Mouse (Mus musculus) R1 (cell line): ENCODE measurements at regions not wholly inside any gene's neighbourhood (a gene's known extent, or its start where the extent isn't known, plus 50 kb on each side); places are given as distances from the start of the nearest gene placed in this dataset.
"Not testable (repeated sequence)": the region's sequence is repeated elsewhere in the genome, so short reads cannot be mapped to it uniquely, and the experiment has no call there.

ENCODE experiments used
- DNase-seq: peaks from one replicate; pipeline ENCODE4 v3.0.0-alpha.2; 2018; ENCODE audit warnings: low read depth, low spot score

GRCm38 (mm10) chr1:105900158-105900557, 90.0 kb upstream of the Zcchc2 start:
- DNase-seq = no peak

GRCm38 (mm10) chr1:105900920-105901319, 89.3 kb upstream of the Zcchc2 start:
- no peak for DNase-seq

- DNase-seq = peak; percentile 20
These were observed 86.7 kb upstream of the Zcchc2 start for GRCm38 (mm10) chr1:105903286-105904115.

- DNase-seq = peak; percentile 70
These were observed 85.5 kb upstream of the Zcchc2 start for GRCm38 (mm10) chr1:105904737-105905136.

GRCm38 (mm10) chr1:105905785-105906426, 84.3 kb upstream of the Zcchc2 start:
- DNase-seq = no peak

- no peak for DNase-seq
These were observed 83.8 kb upstream of the Zcchc2 start for GRCm38 (mm10) chr1:105906427-105906798.

GRCm38 (mm10) chr1:105908029-105908876, 82.0 kb upstream of the Zcchc2 start:
- peak; percentile 58 for DNase-seq

GRCm38 (mm10) chr1:105909121-105909520, 81.1 kb upstream of the Zcchc2 start:
- no peak for DNase-seq

- no peak for DNase-seq
These were observed 78.5 kb upstream of the Zcchc2 start for GRCm38 (mm10) chr1:105911714-105912113.

GRCm38 (mm10) chr1:105921842-105922241, 68.4 kb upstream of the Zcchc2 start:
- no peak for DNase-seq

GRCm38 (mm10) chr1:105922586-105922985, 67.6 kb upstream of the Zcchc2 start:
- no peak for DNase-seq

- DNase-seq = peak; percentile 14
These were observed 67.2 kb upstream of the Zcchc2 start for GRCm38 (mm10) chr1:105923001-105923400.

- no peak for DNase-seq
These were observed 64.4 kb upstream of the Zcchc2 start for GRCm38 (mm10) chr1:105925617-105926370.

- DNase-seq = no peak
These were observed 63.3 kb upstream of the Zcchc2 start for GRCm38 (mm10) chr1:105926871-105927270.

- no peak for DNase-seq
These were observed 59.4 kb upstream of the Zcchc2 start for GRCm38 (mm10) chr1:105930841-105931240.

- DNase-seq = not testable (repeated sequence)
These were observed 56.0 kb upstream of the Zcchc2 start for GRCm38 (mm10) chr1:105934171-105934570.
